Mouse (Mus musculus): ENCODE data around the gene Olfr1287.

Gene Olfr1287

DNA sequence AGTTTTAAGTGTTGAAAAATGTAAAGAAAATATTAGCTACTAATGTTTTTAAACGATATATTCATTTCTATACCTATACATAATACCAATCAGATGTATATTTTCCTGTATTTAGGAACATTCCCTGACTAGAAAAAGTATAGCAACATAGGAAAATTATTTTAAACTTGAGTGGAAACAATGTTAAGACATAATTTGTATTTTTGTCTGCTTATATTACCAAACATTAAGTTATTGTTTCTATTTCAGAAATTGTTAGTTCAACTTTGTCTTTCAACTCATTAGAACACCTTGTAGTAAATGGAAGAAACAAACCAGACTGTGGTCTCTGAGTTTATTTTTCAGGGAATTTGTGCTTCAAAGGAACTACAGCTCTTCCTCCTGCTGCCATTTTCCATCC is at the start of gene Olfr1287:
Gene Olfr1287 (plus strand): TSS at position 301 of the 400 bp plus-strand sequence.
- DNase-seq (ENCODE audit: extremely low spot score, low read depth, low spot score) = no peak

GRCm38 (mm10) chr2:111422931-111423330 is 26.0 kb upstream of the Olfr1287 start, which contains the start of gene Olfr1286:
Gene Olfr1286 (minus strand): TSS chr2:111423115.
- DNase-seq (ENCODE audit: extremely low spot score, low read depth, low spot score) = no peak

GRCm38 (mm10) chr2:111473801-111474200 is 24.9 kb downstream of the Olfr1287 start, which contains the start of gene Olfr1288:
Gene Olfr1288 (plus strand): TSS chr2:111474101.
- DNase-seq (ENCODE audit: extremely low spot score, low read depth, low spot score) = no peak

- no peak for DNase-seq (ENCODE audit: extremely low spot score, low read depth, low spot score)
These were observed 31.6 kb downstream of the Olfr1287 start, which contains the start of gene Olfr1289 for GRCm38 (mm10) chr2:111480519-111480918. Gene Olfr1289 (plus strand): TSS chr2:111480819.

DNA sequence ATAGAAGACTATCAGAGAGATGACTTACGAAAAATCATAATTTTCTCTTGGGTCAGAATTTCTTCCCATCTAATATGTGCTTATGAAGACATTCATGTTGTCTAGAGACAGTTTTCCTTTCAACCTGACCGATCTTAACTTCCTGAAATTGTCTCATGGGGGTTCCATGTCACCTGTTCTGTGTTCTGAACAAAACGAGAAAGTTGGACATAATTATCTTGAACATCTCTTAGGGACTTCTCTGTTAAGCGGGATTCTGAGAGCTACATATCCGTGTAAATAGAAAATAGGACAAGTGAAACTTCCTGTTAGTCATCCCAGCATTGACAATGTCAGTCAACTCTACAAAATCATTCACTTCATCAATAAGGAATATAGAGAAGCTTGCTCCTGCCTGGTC is 44.8 kb downstream of the Olfr1287 start, which contains the start of gene Olfr1290:
Gene Olfr1290 (minus strand): TSS at position 101 of the 400 bp plus-strand sequence.
- no peak for DNase-seq (ENCODE audit: extremely low spot score, low read depth, low spot score)

GRCm38 (mm10) chr2:111496880-111497279 is 47.9 kb downstream of the Olfr1287 start, which contains the start of gene Olfr1291-ps1:
Gene Olfr1291-ps1 (plus strand): TSS chr2:111497180.
- DNase-seq (ENCODE audit: extremely low spot score, low read depth, low spot score) = no peak
